Mouse (Mus musculus) small intestine, adult 2 months (tissue): ENCODE data around the gene Snapc3.

Experiments
- CTCF ChIP-seq: fragments of 200-500 bp; IDR thresholded peaks from 2 replicates; pipeline ENCODE4 v1.5.1; 2012; ENCODE audit warnings: low read depth, mild to moderate bottlenecking, control low read depth, inconsistent platforms, low read length, moderate library complexity, mixed read lengths; ENCODE audit not compliant: insufficient replicate concordance, insufficient read length; ENCODE audit errors: extremely low read depth
- POLR2A ChIP-seq: fragments of 200-500 bp; IDR thresholded peaks from 2 replicates; pipeline ENCODE4 v1.6.1; 2012; ENCODE audit warnings: low read depth, mild to moderate bottlenecking, control low read depth, inconsistent platforms, low read length, moderate library complexity

DNA sequence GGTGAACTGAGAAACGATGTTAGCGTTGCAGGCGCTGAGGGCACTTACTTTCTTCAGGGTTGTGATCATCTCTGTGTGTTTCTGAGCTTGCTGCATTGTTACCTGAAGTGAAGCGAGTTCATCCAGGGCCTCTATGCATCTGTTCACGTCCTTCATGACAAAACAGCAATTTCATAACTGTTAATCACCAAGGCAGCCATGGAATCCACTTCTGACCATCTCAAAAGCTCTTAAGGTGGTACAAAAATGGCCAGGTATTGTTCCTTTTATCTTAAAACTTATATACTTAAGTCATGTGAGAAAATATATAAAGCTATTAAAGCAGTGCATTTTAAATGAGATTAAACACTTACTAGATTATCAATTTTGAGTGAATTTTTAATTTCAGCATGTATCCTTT is 42.6 kb downstream of the Snapc3 start:
- TF ChIP-seq CTCF, result no peak
- TF ChIP-seq POLR2A, result no peak
